Mouse (Mus musculus) CH12.LX (cell line): ENCODE measurements at regions not wholly inside any gene's neighbourhood (a gene's known extent, or its start where the extent isn't known, plus 50 kb on each side); places are given as distances from the start of the nearest gene placed in this dataset.

ENCODE experiments used
- DNase-seq: peaks from one replicate; pipeline ENCODE4 v3.0.0-alpha.2; 2013; ENCODE audit errors: extremely low read depth
- H3K27ac ChIP-seq: 2 replicates; pipeline ENCODE4 v1.5.1; 2012; ENCODE audit warnings: low read depth, mild to moderate bottlenecking, control low read depth, moderate library complexity; ENCODE audit not compliant: insufficient read depth
- H3K27me3 ChIP-seq: replicated peaks from 2 replicates; pipeline ENCODE3; 2012; ENCODE audit warnings: inconsistent platforms
- H3K36me3 ChIP-seq, 2 experiments: replicated peaks in 1 of 2; 2 replicates each; pipeline versions ENCODE3 to v1.6.1; 2012; ENCODE audit warnings: inconsistent platforms in 1 of 2, low read length in 1 of 2, mild to moderate bottlenecking in 1 of 2, mixed read lengths in 1 of 2, moderate library complexity in 1 of 2; ENCODE audit not compliant: control insufficient read depth in 1 of 2, insufficient read depth in 1 of 2
- H3K4me1 ChIP-seq, 2 experiments: 2 replicates each; pipeline ENCODE4 v1.6.1; 2012; ENCODE audit warnings: inconsistent platforms in 1 of 2, moderate library complexity in 1 of 2; ENCODE audit not compliant: insufficient read depth in 2 of 2, control insufficient read depth in 1 of 2
- H3K4me2 ChIP-seq: 2 replicates; pipeline ENCODE4 v1.6.1; 2012; ENCODE audit warnings: low read depth, mild to moderate bottlenecking, control low read depth; ENCODE audit not compliant: poor library complexity, insufficient read depth, severe bottlenecking
- H3K4me3 ChIP-seq, 3 experiments: fragments of 150-350 bp in 1 of 3; sonication (generic) in 1 of 3; replicated peaks in 1 of 3; 2 replicates each; pipeline versions ENCODE3 to v1.5.1; 2011 to 2012; ENCODE audit warnings: low read depth in 2 of 3, low read length in 2 of 3, mild to moderate bottlenecking in 2 of 3, moderate library complexity in 2 of 3, control low read depth in 1 of 3, improper control_type of control experiment in 1 of 3, inconsistent platforms in 1 of 3, mixed read lengths in 1 of 3; ENCODE audit not compliant: poor library complexity in 1 of 3
- H3K79me2 ChIP-seq: replicated peaks from 2 replicates; pipeline ENCODE4 v1.6.1; 2012; ENCODE audit warnings: mild to moderate bottlenecking, moderate library complexity; ENCODE audit not compliant: control insufficient read depth, poor library complexity, insufficient read depth, severe bottlenecking; ENCODE audit errors: extremely low read depth
- H3K9ac ChIP-seq: 2 replicates; pipeline ENCODE4 v1.6.1; 2012; ENCODE audit warnings: low read depth, mild to moderate bottlenecking, control low read depth, moderate library complexity; ENCODE audit not compliant: insufficient read depth
- H3K9me3 ChIP-seq: replicated peaks from 2 replicates; pipeline ENCODE3; 2012; ENCODE audit warnings: low read length, inconsistent platforms, mixed read lengths
- CHD1 ChIP-seq: IDR thresholded peaks from 2 replicates; pipeline ENCODE4 v1.6.1; 2012; ENCODE audit warnings: low read depth, low read length, improper control_type of control experiment, inconsistent platforms
- CTCF ChIP-seq, 2 experiments: IDR thresholded peaks in 1 of 2; conservative IDR thresholded peaks in 1 of 2; 2 replicates each; pipeline ENCODE4 v1.5.1; 2011 to 2012; ENCODE audit warnings: low read depth in 2 of 2, low read length in 2 of 2, improper control_type of control experiment in 1 of 2, inconsistent platforms in 1 of 2, mild to moderate bottlenecking in 1 of 2, moderate library complexity in 1 of 2
- E2F4 ChIP-seq: IDR thresholded peaks from 2 replicates; pipeline ENCODE4 v1.6.1; 2011; ENCODE audit warnings: low read depth, low read length, improper control_type of control experiment; ENCODE audit not compliant: insufficient replicate concordance
- EP300 ChIP-seq: IDR thresholded peaks from 2 replicates; pipeline ENCODE4 v1.6.1; 2011; ENCODE audit warnings: low read length, improper control_type of control experiment
- GABPA ChIP-seq: IDR thresholded peaks from 2 replicates; pipeline ENCODE4 v1.6.1; 2012; ENCODE audit warnings: low read depth, low read length, improper control_type of control experiment, inconsistent platforms; ENCODE audit not compliant: insufficient replicate concordance
- JUN ChIP-seq: IDR thresholded peaks from 2 replicates; pipeline ENCODE4 v1.6.1; 2011; ENCODE audit warnings: low read depth, mild to moderate bottlenecking, low read length, improper control_type of control experiment, moderate library complexity; ENCODE audit not compliant: insufficient read depth
- MAFK ChIP-seq: IDR thresholded peaks from 2 replicates; pipeline ENCODE4 v1.6.1; 2011; ENCODE audit warnings: low read length, improper control_type of control experiment; ENCODE audit not compliant: insufficient replicate concordance
- MAX ChIP-seq: IDR thresholded peaks from 2 replicates; pipeline ENCODE4 v1.6.1; 2011; ENCODE audit warnings: low read length, improper control_type of control experiment
- MAZ ChIP-seq: IDR thresholded peaks from 2 replicates; pipeline ENCODE4 v1.6.1; 2012; ENCODE audit warnings: low read depth, mild to moderate bottlenecking, inconsistent platforms, low read length, improper control_type of control experiment, moderate library complexity
- MEF2A ChIP-seq: IDR thresholded peaks from 2 replicates; pipeline ENCODE4 v1.6.1; 2014; ENCODE audit warnings: low read depth, mild to moderate bottlenecking, inconsistent platforms, low read length, improper control_type of control experiment, borderline replicate concordance
- MXI1 ChIP-seq: IDR thresholded peaks from 2 replicates; pipeline ENCODE4 v1.6.1; 2011; ENCODE audit warnings: mild to moderate bottlenecking, low read depth, low read length, improper control_type of control experiment
- MYC ChIP-seq: IDR thresholded peaks from 2 replicates; pipeline ENCODE4 v1.6.1; 2011; ENCODE audit warnings: low read depth, mild to moderate bottlenecking, improper control_type of control experiment, low read length
- NELFE ChIP-seq: IDR thresholded peaks from 2 replicates; pipeline ENCODE4 v1.6.1; 2011; ENCODE audit warnings: low read depth, low read length, improper control_type of control experiment
- PAX5 ChIP-seq: IDR thresholded peaks from 2 replicates; pipeline ENCODE4 v1.6.1; 2012; ENCODE audit warnings: low read length, inconsistent platforms, mixed read lengths
- POLR2A ChIP-seq: IDR thresholded peaks from 2 replicates; pipeline ENCODE4 v1.6.1; 2011; ENCODE audit warnings: low read depth, mild to moderate bottlenecking, improper control_type of control experiment, low read length
- POLR2AphosphoS2 ChIP-seq: IDR thresholded peaks from 2 replicates; pipeline ENCODE4 v1.6.1; 2011; ENCODE audit warnings: low read depth, low read length, improper control_type of control experiment
- RAD21 ChIP-seq: IDR thresholded peaks from 2 replicates; pipeline ENCODE4 v1.6.1; 2011; ENCODE audit warnings: low read depth, mild to moderate bottlenecking, low read length, improper control_type of control experiment, moderate library complexity
- RCOR1 ChIP-seq: conservative IDR thresholded peaks from 2 replicates; pipeline ENCODE4 v1.6.1; 2012; ENCODE audit warnings: low read depth, mild to moderate bottlenecking, inconsistent platforms, low read length, improper control_type of control experiment
- SMC3 ChIP-seq: IDR thresholded peaks from 2 replicates; pipeline ENCODE4 v1.6.1; 2011; ENCODE audit warnings: low read depth, low read length, improper control_type of control experiment
- TBP ChIP-seq: conservative IDR thresholded peaks from 2 replicates; pipeline ENCODE4 v1.6.1; 2011; ENCODE audit warnings: low read depth, low read length, improper control_type of control experiment
- TCF12 ChIP-seq: IDR thresholded peaks from 2 replicates; pipeline ENCODE4 v1.6.1; 2014; ENCODE audit warnings: low read depth, mild to moderate bottlenecking, inconsistent platforms, low read length, improper control_type of control experiment
- UBTF ChIP-seq: IDR thresholded peaks from 2 replicates; pipeline ENCODE4 v1.6.1; 2012; ENCODE audit warnings: low read depth, mild to moderate bottlenecking, inconsistent platforms, low read length, improper control_type of control experiment, moderate library complexity
- USF2 ChIP-seq: conservative IDR thresholded peaks from 2 replicates; pipeline ENCODE4 v1.6.1; 2011; ENCODE audit warnings: low read depth, low read length, improper control_type of control experiment
- ZC3H11A ChIP-seq: IDR thresholded peaks from 2 replicates; pipeline ENCODE4 v1.6.1; 2012; ENCODE audit warnings: low read depth, mild to moderate bottlenecking, inconsistent platforms, low read length, improper control_type of control experiment
- ZMIZ1 ChIP-seq: IDR thresholded peaks from 2 replicates; pipeline ENCODE4 v1.6.1; 2012; ENCODE audit warnings: low read depth, mild to moderate bottlenecking, inconsistent platforms, low read length, improper control_type of control experiment
- dilution Hi-C: fragments of 300-500 bp; cut with MboI; formaldehyde crosslinking; loops from 2 replicates; pipeline ENCODE4 v1.14.3; 2020; ENCODE audit warnings: low sequenced_read_pairs; ENCODE audit not compliant: extremely low pct_unique_long_range_greater_than_20kb, extremely low pct_ligation_motif_present
- in situ Hi-C: fragments of 300-500 bp; cut with MboI; formaldehyde crosslinking; loops from 3 replicates; pipeline ENCODE4 v1.14.3; 2019; ENCODE audit warnings: low sequenced_read_pairs, low pct_ligation_motif_present, low pct_unique_long_range_greater_than_20kb, mixed read lengths

DNA sequence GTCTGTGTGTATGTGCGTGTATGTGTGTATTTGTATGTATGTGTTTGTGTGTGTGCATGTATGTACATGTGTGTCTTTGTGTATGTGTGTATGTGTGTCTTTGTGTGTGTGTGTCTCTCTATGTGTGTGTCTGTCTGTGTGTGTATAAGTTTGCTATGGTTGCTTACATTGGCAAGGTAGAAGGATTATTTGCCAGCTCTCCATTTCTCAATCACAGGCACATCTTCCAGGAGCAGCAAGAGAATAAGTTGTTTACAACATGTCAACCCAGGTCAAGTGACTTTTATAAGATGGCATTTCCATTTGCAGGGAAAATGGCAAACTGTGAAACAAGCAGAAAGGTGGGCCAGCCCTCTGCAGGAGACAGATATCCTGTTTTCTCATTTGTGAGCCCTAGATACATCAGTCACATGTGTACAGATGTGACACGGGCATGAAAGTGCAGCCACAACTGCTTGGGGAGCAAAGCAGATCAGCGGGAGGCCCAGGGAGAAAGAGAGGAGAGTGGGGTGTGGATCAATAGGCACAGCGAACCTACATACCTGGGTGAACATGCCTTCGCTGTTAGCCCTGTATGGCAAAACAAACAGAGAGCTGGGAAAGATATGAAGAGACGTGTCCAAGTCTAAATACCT, 86.1 kb downstream of the Psmg1 start:
- H3K4me2 ChIP-seq, result no peak overlapping the region
- no peaks in the 10 kb centered on the region for H3K27me3 ChIP-seq
- H3K79me2 ChIP-seq, result no peaks in the 10 kb centered on the region
- in situ Hi-C loops, result no loop called here
- no peaks in the 10 kb centered on the region for H3K9me3 ChIP-seq
- H3K4me3 ChIP-seq, result no peak overlapping the region
- TF ChIP-seq MEF2A (no peak), MAZ (no peak), SMC3 (no peak), ZMIZ1 (no peak), CHD1 (no peak), JUN (no peak), TBP (no peak), TCF12 (no peak), POLR2AphosphoS2 (no peak), EP300 (no peak)
- H3K36me3 ChIP-seq, result no peaks in the 10 kb centered on the region
- DNase-seq, result no peak
- dilution Hi-C loops, result no loop called here
- peaks cover 33 to 43% of the 10 kb centered on the region in 2 experiments for H3K4me1 ChIP-seq
- H3K27ac ChIP-seq, result no peak overlapping the region
- H3K9ac ChIP-seq, result no peak overlapping the region

GRCm38 (mm10) chr16:95903383-95903913, 87.3 kb downstream of the Psmg1 start:
- Histone ChIP-seq H3K27ac (no peak overlapping the region), H3K27me3 (no peaks in the 10 kb centered on the region), H3K4me1 (peaks cover 44 to 52% of the 10 kb centered on the region in 2 experiments), H3K9me3 (no peaks in the 10 kb centered on the region), H3K4me3 (no peak overlapping the region), H3K4me2 (no peak overlapping the region), H3K79me2 (no peaks in the 10 kb centered on the region), H3K9ac (no peak overlapping the region), H3K36me3 (no peaks in the 10 kb centered on the region)
- DNase-seq, result no peak
- in situ Hi-C loops (no loop called here), dilution Hi-C loops (no loop called here)
- TF ChIP-seq SMC3 (peak; percentile 28), RAD21 (peak; percentile 55), CTCF (conservative IDR thresholded peaks at IDR 0.05 in 1 of 2, IDR thresholded peaks at IDR 0.05 in 1 of 2; ENCODE audit: low read depth in 2 of 2, low read length in 2 of 2) (peak in 1 of 2 experiments; percentile 41; a peak in 2 of 4 replicates), MAFK (no peak)

- Histone ChIP-seq H3K9me3 (no peaks in the 10 kb centered on the region), H3K27me3 (no peaks in the 10 kb centered on the region), H3K79me2 (no peaks in the 10 kb centered on the region), H3K4me1 (peaks cover 54 to 64% of the 10 kb centered on the region in 2 experiments), H3K4me2 (no peak overlapping the region), H3K4me3 (peak overlapping the region in 1 of 3 experiments; percentile 49), H3K36me3 (no peaks in the 10 kb centered on the region), H3K27ac (peak overlapping the region; percentile 77), H3K9ac (no peak overlapping the region)
- dilution Hi-C loops (no loop called here), in situ Hi-C loops (no loop called here)
- DNase-seq, result peak; percentile 84
- no peak for TF ChIP-seq POLR2AphosphoS2
- no peak for TF ChIP-seq NELFE
- TF ChIP-seq USF2, result peak; percentile 74
- TF ChIP-seq MYC, result peak; percentile 93
- TF ChIP-seq RCOR1, result 0 out of 2 replicates have a peak, but pooled peaks have one; percentile 66
- no peak for TF ChIP-seq E2F4
- peak; percentile 78 for TF ChIP-seq MEF2A
- no peak for TF ChIP-seq TBP
- no peak for TF ChIP-seq POLR2A
- no peak for TF ChIP-seq CTCF (conservative IDR thresholded peaks at IDR 0.05 in 1 of 2, IDR thresholded peaks at IDR 0.05 in 1 of 2; ENCODE audit: low read depth in 2 of 2, low read length in 2 of 2)
- no peak for TF ChIP-seq PAX5
- TF ChIP-seq ZC3H11A, result no peak
- TF ChIP-seq MXI1, result peak; percentile 64; the same call in 1 of the 2 replicates
- TF ChIP-seq MAX, result peak; percentile 93
- TF ChIP-seq UBTF, result no peak
- no peak for TF ChIP-seq GABPA
- TF ChIP-seq MAZ, result peak; percentile 72; the same call in 1 of the 2 replicates
These were observed 88.6 kb downstream of the Psmg1 start for GRCm38 (mm10) chr16:95902177-95902576.
